Mouse (Mus musculus) small intestine, adult 2 months (tissue): ENCODE data around the gene Tspyl2. TPM values are rescaled to one million over a fixed set of nuclear protein-coding genes. Genes with fewer than 3 reads are reported as not detected.

Experiments
- H3K27ac ChIP-seq: fragments of 200-500 bp; 2 replicates; pipeline ENCODE4 v1.5.1; 2012; ENCODE audit warnings: low read depth, low read length, control low read depth, inconsistent platforms; ENCODE audit not compliant: insufficient read depth
- H3K27me3 ChIP-seq: fragments of 200-500 bp; 2 replicates; pipeline ENCODE4 v1.6.1; 2012; ENCODE audit warnings: mild to moderate bottlenecking, moderate library complexity, low read length, inconsistent platforms; ENCODE audit not compliant: control insufficient read depth, insufficient read depth
- H3K36me3 ChIP-seq: fragments of 200-500 bp; 2 replicates; pipeline ENCODE4 v1.6.1; 2012; ENCODE audit warnings: mild to moderate bottlenecking, low read length, control low read depth, inconsistent platforms; ENCODE audit not compliant: control insufficient read depth, insufficient read depth
- H3K4me1 ChIP-seq: fragments of 200-500 bp; 2 replicates; pipeline ENCODE4 v1.6.1; 2012; ENCODE audit warnings: low read length, inconsistent platforms, mixed read lengths; ENCODE audit not compliant: control insufficient read depth, insufficient read depth, insufficient read length
- H3K4me3 ChIP-seq: fragments of 200-500 bp; 2 replicates; pipeline ENCODE4 v1.5.1; 2012; ENCODE audit warnings: low read depth, mild to moderate bottlenecking, control low read depth, inconsistent platforms, low read length, moderate library complexity
- CTCF ChIP-seq: fragments of 200-500 bp; IDR thresholded peaks from 2 replicates; pipeline ENCODE4 v1.5.1; 2012; ENCODE audit warnings: low read depth, mild to moderate bottlenecking, control low read depth, inconsistent platforms, low read length, moderate library complexity, mixed read lengths; ENCODE audit not compliant: insufficient replicate concordance, insufficient read length; ENCODE audit errors: extremely low read depth
- POLR2A ChIP-seq: fragments of 200-500 bp; IDR thresholded peaks from 2 replicates; pipeline ENCODE4 v1.6.1; 2012; ENCODE audit warnings: low read depth, mild to moderate bottlenecking, control low read depth, inconsistent platforms, low read length, moderate library complexity
- WGBS: fragments of 180-500 bp; shearing (Covaris S2); methylation state at CpG from one replicate; pipeline ENCODE4 v1.1.7; 2018; 5-methylcytosine and 5-hydroxymethylcytosine counted together
- polyA plus RNA-seq: library from polyadenylated mRNA; depleted of rRNA; stranded (reverse); fragments of >200 nt; gene quantifications from 2 replicates; pipeline ENCODE4 v1.2.3, GENCODE M21; 2012; rRNA removed

The Tspyl2 gene
- polyA plus RNA-seq = 3.2 and 8.2 TPM in 2 replicates

DNA sequence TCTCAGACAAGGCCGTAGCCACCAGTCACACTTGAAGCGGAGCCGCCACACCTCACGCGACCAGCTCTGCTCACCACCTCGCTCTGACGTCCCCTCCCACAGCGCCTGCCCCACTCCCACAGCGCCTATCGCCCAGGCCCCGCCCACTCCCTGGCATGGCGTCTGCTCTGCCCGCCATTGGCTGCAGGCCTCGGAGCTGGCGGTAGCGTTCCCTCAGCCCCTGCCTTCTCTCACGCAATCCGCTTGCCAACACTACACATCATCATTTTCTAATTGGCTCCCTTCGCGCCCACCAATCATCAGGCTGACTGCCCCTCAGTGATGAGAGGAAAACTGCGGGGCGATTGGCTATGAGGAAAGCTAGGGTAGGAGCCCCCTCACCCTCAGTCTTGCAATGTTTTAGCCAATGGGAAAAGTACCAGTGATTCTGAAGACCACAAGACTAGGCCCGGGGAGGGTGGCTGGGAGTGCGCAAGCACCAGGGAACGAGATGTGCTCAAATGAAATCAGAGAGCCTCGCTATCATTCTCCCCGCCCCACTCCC is at the start of gene Tspyl2:
Gene Tspyl2, minus strand, starts transcription at position 68 of the 544 bp plus-strand sequence.
- TF ChIP-seq CTCF = no peak
- no peak for TF ChIP-seq POLR2A
- 10% methylated on average over 23 of the region's 27 CpGs for WGBS

DNA sequence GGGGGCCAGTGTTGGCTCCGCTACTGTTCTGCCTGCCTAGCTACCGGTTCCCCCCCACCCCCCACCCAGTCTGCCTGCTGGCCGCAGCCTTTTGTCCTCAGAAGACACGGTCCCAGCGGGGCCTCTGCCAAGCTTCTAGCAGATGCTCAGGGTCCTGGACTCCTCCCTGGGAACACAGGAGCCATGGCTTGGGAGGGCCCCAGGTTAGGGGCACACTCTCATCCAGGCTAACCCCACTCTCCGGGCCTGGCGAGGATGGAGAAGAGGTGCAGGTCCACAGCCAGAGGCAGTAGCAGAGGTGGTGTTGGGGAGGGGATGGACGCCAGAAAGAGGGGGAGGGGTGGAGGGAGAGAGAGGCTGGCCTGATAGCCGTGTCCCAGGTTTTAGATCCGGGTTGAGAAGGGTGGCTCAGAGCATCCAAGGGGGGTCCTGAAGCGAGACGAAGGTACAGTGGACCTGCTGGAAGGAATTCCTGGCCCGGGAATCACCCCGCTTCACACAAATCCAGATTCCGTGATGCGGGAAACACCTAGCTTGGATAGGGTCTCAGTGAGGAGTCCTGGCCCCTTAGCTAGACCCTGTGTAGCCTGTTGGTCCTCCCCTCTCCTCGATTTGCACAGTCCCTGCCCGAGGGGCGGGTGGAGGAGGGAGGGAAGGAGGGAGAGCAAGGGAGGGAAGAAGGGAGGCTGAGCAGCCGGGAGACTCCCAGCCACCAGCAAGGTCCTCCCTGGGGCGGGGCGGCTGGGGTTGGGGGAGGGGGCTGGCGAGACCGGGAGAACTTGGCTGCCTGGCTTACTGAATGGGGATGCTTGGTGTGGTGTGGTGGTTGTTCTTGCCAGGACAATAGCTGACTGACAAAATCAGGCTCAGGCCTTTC is 26.4 kb upstream of the Tspyl2 start, which contains the start of gene Gpr173:
Gene Gpr173, minus strand, starts transcription at position 308 of the 877 bp plus-strand sequence.
- H3K36me3 ChIP-seq = no peaks in the 10 kb centered on the region
- WGBS = 23% methylated on average over 22 of the region's 24 CpGs

More for the DNA sequence above, at the start of gene Tspyl2:
- peak within 1 kb of the TSS; percentile 54 for H3K27ac ChIP-seq
- peak within 1 kb of the TSS; percentile 74 for H3K4me3 ChIP-seq
- 0 out of 2 replicates have a peak, but pooled peaks cover 3% of the 10 kb centered on the region for H3K4me1 ChIP-seq
- no peaks in the 10 kb centered on the region for H3K27me3 ChIP-seq
- no peaks in the 10 kb centered on the region for H3K36me3 ChIP-seq

DNA sequence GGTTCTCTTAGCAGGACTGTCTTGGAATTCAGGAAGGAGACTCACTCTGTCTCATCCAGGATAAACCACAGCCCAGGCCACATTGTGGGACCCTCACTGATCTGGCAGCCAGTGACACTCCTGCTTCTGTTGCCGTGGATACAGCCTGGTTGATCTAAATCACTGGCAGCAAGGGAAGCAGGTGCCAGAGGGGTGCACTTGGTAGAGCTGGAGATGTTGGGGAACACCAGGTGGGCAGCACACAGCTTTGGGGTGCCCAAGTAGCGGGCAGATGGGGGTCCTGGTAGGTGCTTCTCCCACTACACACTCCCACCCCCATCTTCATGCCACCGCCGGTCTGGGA is 25.8 kb upstream of the Tspyl2 start:
- Histone ChIP-seq H3K27ac (no peak overlapping the region), H3K4me1 (no peaks in the 10 kb centered on the region), H3K36me3 (no peaks in the 10 kb centered on the region), H3K4me3 (peak overlapping the region; percentile 53), H3K27me3 (no peaks in the 10 kb centered on the region)
- 44% methylated on average over 4 of the region's 4 CpGs for WGBS
- TF ChIP-seq POLR2A (no peak), CTCF (no peak)

More for the DNA sequence above, 26.4 kb upstream of the Tspyl2 start, which contains the start of gene Gpr173:
- no peaks in the 10 kb centered on the region for H3K27me3 ChIP-seq
- peak within 1 kb of the TSS; percentile 53 for H3K4me3 ChIP-seq
- TF ChIP-seq CTCF = no peak
- TF ChIP-seq POLR2A = no peak
- no peak within 1 kb of the TSS for H3K27ac ChIP-seq
- H3K4me1 ChIP-seq = no peaks in the 10 kb centered on the region

DNA sequence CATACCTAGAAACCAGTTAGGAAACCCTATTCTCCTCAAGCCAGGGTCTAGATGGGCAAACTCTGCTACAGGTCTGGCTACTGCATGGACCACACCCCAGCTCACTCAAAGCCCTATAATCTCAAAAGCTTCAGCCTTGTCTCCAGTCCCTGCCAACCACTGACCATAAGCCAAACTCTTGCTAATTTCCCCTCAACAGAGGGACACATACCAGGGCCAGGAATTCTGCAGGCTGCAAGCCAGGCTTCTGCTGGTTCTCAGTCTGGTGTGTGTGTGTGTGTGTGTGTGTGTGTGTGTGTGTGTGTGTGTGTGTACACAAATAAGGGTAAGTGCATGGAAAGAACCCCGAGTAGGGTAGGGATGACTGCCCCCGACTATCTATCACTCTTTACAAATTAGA is 24.2 kb upstream of the Tspyl2 start:
- H3K4me3 ChIP-seq = no peak overlapping the region
- no peak overlapping the region for H3K27ac ChIP-seq
- no peaks in the 10 kb centered on the region for H3K4me1 ChIP-seq
- TF ChIP-seq POLR2A (no peak), CTCF (no peak)
- H3K36me3 ChIP-seq = no peaks in the 10 kb centered on the region
- WGBS = 45% methylated on average over 2 of the region's 2 CpGs
- H3K27me3 ChIP-seq = no peaks in the 10 kb centered on the region

DNA sequence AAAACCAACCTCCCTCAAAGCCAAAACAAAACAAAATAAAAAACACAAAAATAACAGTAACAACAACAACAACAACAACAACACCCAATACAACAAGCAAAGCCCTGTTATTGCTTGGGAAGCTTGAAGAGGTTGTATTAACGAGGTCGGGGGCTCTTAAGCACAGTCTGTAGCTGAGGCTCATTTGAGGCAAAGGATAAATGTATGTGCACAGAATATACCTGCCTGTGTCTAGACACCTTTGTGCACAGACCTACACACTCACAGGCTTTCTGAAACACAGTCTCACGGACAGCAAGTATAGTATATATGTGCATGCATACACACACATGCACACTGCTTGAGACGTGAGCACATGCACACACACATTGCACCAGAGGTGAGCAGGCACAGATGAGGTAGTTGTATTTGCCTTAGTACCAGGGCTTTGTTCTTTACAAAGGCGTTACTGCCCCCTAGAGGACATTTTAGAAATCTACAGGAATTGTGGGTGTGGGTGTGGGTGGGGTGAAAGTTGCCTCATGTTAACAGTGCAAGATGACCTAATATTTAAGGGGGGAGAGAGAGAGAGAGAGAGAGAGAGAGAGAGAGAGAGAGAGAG is 10.4 kb upstream of the Tspyl2 start:
- no peak overlapping the region for H3K4me3 ChIP-seq
- no peaks in the 10 kb centered on the region for H3K27me3 ChIP-seq
- TF ChIP-seq CTCF (0 out of 2 replicates have a peak, but pooled peaks have one; percentile 12), POLR2A (no peak)
- H3K4me1 ChIP-seq = no peaks in the 10 kb centered on the region
- no peaks in the 10 kb centered on the region for H3K36me3 ChIP-seq
- H3K27ac ChIP-seq = no peak overlapping the region
- 16% methylated on average over 5 of the region's 5 CpGs for WGBS

DNA sequence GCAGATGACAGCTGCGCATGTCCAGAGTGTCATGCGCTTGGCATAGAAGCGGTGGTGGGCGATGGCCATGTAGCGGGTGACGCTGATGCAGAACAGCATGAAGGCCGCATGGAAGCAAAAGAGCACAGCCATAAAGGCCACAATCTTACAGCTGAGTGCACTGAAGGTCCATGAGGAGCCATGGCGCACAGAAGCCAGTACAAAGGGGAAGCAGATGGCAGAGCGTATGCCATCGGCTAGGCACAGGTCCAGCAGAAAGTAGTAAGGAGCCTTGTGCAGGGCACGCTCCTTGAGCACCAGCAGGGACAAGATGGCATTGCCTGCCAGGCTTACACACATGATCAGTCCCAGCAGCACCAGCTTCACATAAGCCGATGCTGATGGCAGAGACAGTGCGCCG is 4.8 kb upstream of the Tspyl2 start:
- Histone ChIP-seq H3K27me3 (no peaks in the 10 kb centered on the region), H3K36me3 (no peaks in the 10 kb centered on the region), H3K4me3 (no peak overlapping the region), H3K4me1 (no peaks in the 10 kb centered on the region), H3K27ac (no peak overlapping the region)
- WGBS = 94% methylated on average over 14 of the region's 14 CpGs
- TF ChIP-seq POLR2A = no peak
- TF ChIP-seq CTCF = no peak

DNA sequence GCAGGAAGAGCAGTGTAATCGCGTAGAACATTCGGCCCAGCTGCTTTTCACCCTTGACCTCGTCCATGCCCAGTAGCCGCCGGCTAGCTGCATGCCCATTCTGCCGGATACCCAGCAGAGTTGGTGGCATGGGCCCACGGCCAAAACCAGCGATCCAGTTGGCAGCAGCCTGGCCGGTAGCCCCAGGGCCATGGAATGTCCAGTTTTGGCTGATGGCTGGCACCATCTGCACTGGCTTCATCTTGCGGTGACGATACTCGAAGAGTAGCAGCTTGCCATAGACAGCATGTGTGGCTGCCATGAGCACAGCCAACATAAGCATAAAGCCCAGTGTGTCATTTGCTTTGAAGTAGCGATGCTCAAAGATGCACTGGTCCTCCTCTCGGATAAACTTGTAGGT is 4.4 kb upstream of the Tspyl2 start:
- Histone ChIP-seq H3K4me1 (no peaks in the 10 kb centered on the region), H3K36me3 (no peaks in the 10 kb centered on the region), H3K4me3 (no peak overlapping the region), H3K27me3 (no peaks in the 10 kb centered on the region), H3K27ac (no peak overlapping the region)
- no peak for TF ChIP-seq CTCF
- TF ChIP-seq POLR2A = no peak
- 88% methylated on average over 15 of the region's 15 CpGs for WGBS
